Mouse (Mus musculus) intestine, postnatal 0 days (tissue): Measurements from ENCODE around the gene Arhgap9. TPM values are rescaled to one million over a fixed set of nuclear protein-coding genes. Genes with fewer than 3 reads are reported as not detected.

Experiments
- ATAC-seq: fragments of 200-750 bp; cut with Nextera tagmentation; 2 replicates; pipeline ENCODE4 v1.8.0; 2017; ENCODE audit warnings: mild to moderate bottlenecking, moderate TSS enrichment, moderate library complexity
- H3K27ac ChIP-seq: fragments of 300-500 bp; sonication (generic); 2 replicates; pipeline ENCODE4 v1.5.1; 2014; ENCODE audit warnings: mild to moderate bottlenecking, low read depth, low read length, moderate library complexity
- H3K27me3 ChIP-seq: fragments of 300-500 bp; sonication (generic); replicated peaks from 2 replicates; pipeline ENCODE4 v1.6.1; 2014; ENCODE audit warnings: low read length, mixed read lengths; ENCODE audit not compliant: control insufficient read depth, insufficient read depth
- H3K36me3 ChIP-seq: fragments of 300-500 bp; sonication (generic); 2 replicates; pipeline ENCODE4 v1.6.1; 2014; ENCODE audit warnings: mild to moderate bottlenecking, moderate library complexity; ENCODE audit not compliant: control insufficient read depth, insufficient read depth
- H3K4me1 ChIP-seq: fragments of 300-500 bp; sonication (generic); replicated peaks from 2 replicates; pipeline ENCODE4 v1.6.1; 2014; ENCODE audit warnings: antibody characterized with exemption, low read length, mixed read lengths; ENCODE audit not compliant: control insufficient read depth, insufficient read depth
- H3K4me2 ChIP-seq: fragments of 300-500 bp; sonication (generic); replicated peaks from 2 replicates; pipeline ENCODE4 v1.6.1; 2014; ENCODE audit warnings: low read depth, mild to moderate bottlenecking, moderate library complexity
- H3K4me3 ChIP-seq: fragments of 300-500 bp; sonication (generic); 2 replicates; pipeline ENCODE4 v1.5.1; 2014; ENCODE audit warnings: low read depth, low read length
- H3K9ac ChIP-seq: fragments of 300-500 bp; sonication (generic); 2 replicates; pipeline ENCODE4 v1.6.1; 2014; ENCODE audit warnings: mild to moderate bottlenecking, low read depth, low read length
- H3K9me3 ChIP-seq: fragments of 300-500 bp; sonication (generic); 2 replicates; pipeline ENCODE4 v1.6.1; 2016; ENCODE audit warnings: mixed run types; ENCODE audit not compliant: control insufficient read depth
- CTCF ChIP-seq: sonication (generic); IDR thresholded peaks from 2 replicates; pipeline ENCODE4 v1.5.1; 2016; ENCODE audit warnings: low read depth, mild to moderate bottlenecking, control low read depth, antibody characterized with exemption, moderate library complexity
- WGBS: fragments of 180-500 bp; shearing (Covaris S2); extraction: QIAGEN DNeasy Blood & Tissue Kit; methylation state at CpG from one replicate; pipeline ENCODE4 v1.1.7; 2014; 5-methylcytosine and 5-hydroxymethylcytosine counted together
- polyA plus RNA-seq: library from polyadenylated mRNA; unstranded; fragments of >200 nt; fragmentation: Nextera tagmentation; extraction: Ambion mirVana; gene quantifications from 2 replicates; pipeline ENCODE4 v1.2.1, GENCODE M21; 2015

Arhgap9 gene
- polyA plus RNA-seq, 1 experiment from 2014 or later = 9.5 TPM

- Histone ChIP-seq H3K27ac (no peak overlapping the region), H3K4me2 (no peak overlapping the region), H3K27me3 (no peaks in the 10 kb centered on the region), H3K9ac (no peak overlapping the region), H3K36me3 (no peaks in the 10 kb centered on the region), H3K4me3 (no peak overlapping the region), H3K4me1 (no peaks in the 10 kb centered on the region), H3K9me3 (no peaks in the 10 kb centered on the region)
- TF ChIP-seq CTCF = no peak
- ATAC-seq = no peak
- 75% methylated on average over 9 of the region's 9 CpGs for WGBS
Measured at GRCm38 (mm10) chr10:127352187-127352586, 30.4 kb downstream of the Arhgap9 start.

- no peaks in the 10 kb centered on the region for H3K9me3 ChIP-seq
- H3K4me2 ChIP-seq = no peak overlapping the region
- no peaks in the 10 kb centered on the region for H3K27me3 ChIP-seq
- H3K4me3 ChIP-seq = no peak overlapping the region
- no peak for TF ChIP-seq CTCF
- ATAC-seq = no peak
- H3K27ac ChIP-seq = no peak overlapping the region
- no peak overlapping the region for H3K9ac ChIP-seq
- H3K36me3 ChIP-seq = no peaks in the 10 kb centered on the region
- WGBS = 89% methylated on average over 11 of the region's 11 CpGs
- H3K4me1 ChIP-seq = no peaks in the 10 kb centered on the region
Measured at GRCm38 (mm10) chr10:127352766-127353165, 31.0 kb downstream of the Arhgap9 start.

GRCm38 (mm10) chr10:127353909-127354895 lies 32.4 kb downstream of the Arhgap9 start, which contains the start of gene Inhbe:
Gene Inhbe (minus strand): TSS chr10:127354411.
- Histone ChIP-seq H3K9me3 (no peaks in the 10 kb centered on the region), H3K9ac (no peak within 1 kb of the TSS), H3K4me3 (no peak within 1 kb of the TSS), H3K4me2 (no peak within 1 kb of the TSS), H3K4me1 (no peaks in the 10 kb centered on the region), H3K27ac (no peak within 1 kb of the TSS), H3K36me3 (no peaks in the 10 kb centered on the region), H3K27me3 (no peaks in the 10 kb centered on the region)
- TF ChIP-seq CTCF = peak; percentile 71
- WGBS = 86% methylated on average over 18 of the region's 18 CpGs
- ATAC-seq = no peak

DNA sequence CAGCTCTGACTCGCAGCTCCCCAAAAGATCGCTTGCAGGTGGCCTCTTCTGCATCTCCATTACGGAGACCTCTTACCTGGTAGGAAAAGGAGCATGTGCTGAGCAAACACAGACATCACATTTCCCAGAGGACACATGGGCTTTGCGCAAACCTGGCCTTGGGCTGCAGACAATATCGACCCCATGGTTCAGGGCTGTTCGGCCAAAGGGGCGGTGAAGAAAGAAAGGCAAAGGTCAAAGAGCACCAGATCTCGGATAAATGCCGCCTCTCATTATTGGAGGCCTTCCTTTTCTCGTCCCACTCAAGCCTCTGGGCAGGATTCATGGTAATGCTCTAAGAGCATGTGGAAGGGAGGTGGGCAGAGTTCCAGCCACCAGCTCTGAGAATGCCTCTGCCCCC lies 33.6 kb downstream of the Arhgap9 start:
- Histone ChIP-seq H3K9me3 (no peaks in the 10 kb centered on the region), H3K4me2 (no peak overlapping the region), H3K27ac (no peak overlapping the region), H3K4me1 (no peaks in the 10 kb centered on the region), H3K27me3 (no peaks in the 10 kb centered on the region), H3K36me3 (no peaks in the 10 kb centered on the region), H3K4me3 (no peak overlapping the region), H3K9ac (no peak overlapping the region)
- no peak for ATAC-seq
- TF ChIP-seq CTCF = no peak
- WGBS = 48% methylated on average over 10 of the region's 10 CpGs

DNA sequence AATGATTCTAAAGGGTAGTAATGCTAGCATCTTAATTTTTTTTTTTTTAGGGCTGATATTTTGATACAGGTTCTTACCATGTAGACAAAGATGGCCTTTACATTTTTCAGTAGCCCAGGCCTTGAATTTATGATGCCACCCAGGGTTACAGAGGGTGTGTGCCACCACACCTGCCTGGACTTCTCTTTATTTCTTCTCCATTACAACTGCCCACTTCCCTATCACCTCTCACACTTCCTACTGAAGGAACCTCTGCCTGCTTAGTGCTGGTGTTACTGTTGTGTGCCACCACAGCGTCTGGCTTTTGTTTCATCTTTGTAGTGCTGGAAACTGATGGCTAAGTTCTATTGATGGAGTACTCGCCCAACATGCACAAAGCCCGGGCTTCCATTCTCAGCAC lies 39.0 kb downstream of the Arhgap9 start:
- H3K9me3 ChIP-seq = no peaks in the 10 kb centered on the region
- H3K36me3 ChIP-seq = no peaks in the 10 kb centered on the region
- no peak for TF ChIP-seq CTCF
- H3K9ac ChIP-seq = no peak overlapping the region
- WGBS = 88% methylated on average over 3 of the region's 3 CpGs
- no peak for ATAC-seq
- H3K4me1 ChIP-seq = no peaks in the 10 kb centered on the region
- no peak overlapping the region for H3K27ac ChIP-seq
- no peak overlapping the region for H3K4me2 ChIP-seq
- no peaks in the 10 kb centered on the region for H3K27me3 ChIP-seq
- no peak overlapping the region for H3K4me3 ChIP-seq

- H3K4me3 ChIP-seq = no peak overlapping the region
- H3K27ac ChIP-seq = no peak overlapping the region
- WGBS = 85% methylated on average over 5 of the region's 5 CpGs
- no peak for ATAC-seq
- no peaks in the 10 kb centered on the region for H3K4me1 ChIP-seq
- TF ChIP-seq CTCF = no peak
- no peak overlapping the region for H3K4me2 ChIP-seq
- H3K9me3 ChIP-seq = no peaks in the 10 kb centered on the region
- H3K9ac ChIP-seq = no peak overlapping the region
- H3K27me3 ChIP-seq = no peaks in the 10 kb centered on the region
- H3K36me3 ChIP-seq = no peaks in the 10 kb centered on the region
Measured at GRCm38 (mm10) chr10:127367116-127367515, 45.4 kb downstream of the Arhgap9 start.
